Mouse (Mus musculus) small intestine, adult 2 months (tissue): ENCODE measurements around the gene P2ry14.

ENCODE experiments used
- CTCF ChIP-seq: fragments of 200-500 bp; IDR thresholded peaks from 2 replicates; pipeline ENCODE4 v1.5.1; 2012; ENCODE audit warnings: low read depth, mild to moderate bottlenecking, control low read depth, inconsistent platforms, low read length, moderate library complexity, mixed read lengths; ENCODE audit not compliant: insufficient replicate concordance, insufficient read length; ENCODE audit errors: extremely low read depth
- POLR2A ChIP-seq: fragments of 200-500 bp; IDR thresholded peaks from 2 replicates; pipeline ENCODE4 v1.6.1; 2012; ENCODE audit warnings: low read depth, mild to moderate bottlenecking, control low read depth, inconsistent platforms, low read length, moderate library complexity

DNA sequence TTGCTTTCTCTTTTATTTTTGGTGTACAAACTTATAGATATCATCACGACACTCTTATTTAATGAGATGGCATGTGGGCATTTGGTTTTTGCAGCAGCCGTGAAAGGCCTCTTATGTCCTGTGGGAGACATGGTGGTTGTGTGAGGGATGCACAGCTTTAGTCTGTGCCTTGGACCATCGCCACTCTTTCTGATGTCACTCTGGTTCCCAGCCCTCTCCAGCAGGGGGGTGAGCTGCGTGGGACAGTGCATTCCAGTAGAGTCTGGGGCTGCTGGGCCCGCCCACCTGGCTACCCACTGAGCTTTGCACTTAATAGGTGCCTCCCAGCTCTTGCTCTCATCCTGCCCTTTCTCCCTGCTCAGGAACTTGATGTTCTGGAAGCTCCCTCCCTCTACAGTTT, 27.7 kb upstream of the P2ry14 start:
- TF ChIP-seq CTCF, result no peak
- no peak for TF ChIP-seq POLR2A
